Mouse (Mus musculus): ENCODE data around the gene Nampt.
A peak's percentile ranks its signal among the peaks of the same experiment; 100 is the strongest.

Gene Nampt

DNA sequence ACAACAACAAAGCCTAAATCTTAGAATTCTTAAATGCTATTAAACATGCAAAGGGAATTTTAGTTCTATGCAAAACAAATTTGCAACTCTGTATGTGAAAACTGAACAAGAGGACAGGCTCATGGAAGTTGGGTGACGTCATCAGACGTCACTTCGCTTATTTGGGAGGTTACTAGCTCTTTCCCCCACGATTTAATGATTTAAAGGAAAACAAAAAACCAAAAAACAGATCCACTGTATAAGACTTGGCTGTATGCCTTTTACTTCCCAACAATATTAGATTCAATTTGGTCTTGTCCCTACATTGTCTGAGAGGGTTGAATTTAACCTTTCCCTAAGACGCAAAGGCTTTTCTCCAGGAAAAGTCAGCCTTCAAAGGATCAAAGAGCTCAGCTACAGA is at the start of gene Nampt:
Gene Nampt (plus strand): TSS at position 130 of the 400 bp plus-strand sequence.
- DNase-seq = peak; percentile 14

DNA sequence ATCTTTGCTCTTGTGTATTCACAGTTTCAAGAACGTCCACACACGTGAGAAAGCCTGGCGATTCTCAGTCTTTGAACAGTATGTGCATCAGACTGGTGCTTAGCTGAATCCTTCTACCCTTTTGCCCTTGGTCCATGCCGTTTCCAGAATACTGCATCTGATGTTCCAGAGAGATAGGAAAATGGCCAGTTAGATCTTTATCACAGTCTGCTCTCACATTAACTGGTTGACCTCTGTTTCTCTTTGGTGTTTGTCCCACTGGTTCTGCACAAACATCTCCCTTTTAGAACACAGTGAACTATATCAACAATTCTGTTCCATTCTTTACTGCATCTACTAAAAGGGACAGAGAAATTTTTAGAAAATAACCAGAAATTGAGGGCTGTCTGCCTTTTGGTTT is 48.6 kb upstream of the Nampt start:
- no peak for DNase-seq

DNA sequence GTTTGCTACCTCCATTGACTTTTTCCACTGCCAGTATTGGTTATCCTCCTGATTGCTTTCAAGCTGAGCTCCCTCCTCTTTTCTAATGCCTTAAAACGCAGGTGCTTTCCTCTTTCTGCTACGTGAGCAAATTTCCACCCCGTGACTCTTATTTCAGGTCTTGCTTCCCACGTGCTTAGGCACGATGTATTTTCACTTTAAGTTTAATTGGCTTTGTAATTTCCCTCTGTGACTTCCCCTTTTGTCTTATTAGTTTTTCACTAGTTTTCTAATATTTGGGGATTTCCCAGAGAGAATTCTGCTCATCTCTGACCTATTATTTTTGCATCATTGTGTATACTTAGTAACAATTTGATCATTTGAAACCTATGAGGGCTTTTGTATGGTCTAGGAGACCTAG is 44.8 kb upstream of the Nampt start:
- no peak for DNase-seq

DNA sequence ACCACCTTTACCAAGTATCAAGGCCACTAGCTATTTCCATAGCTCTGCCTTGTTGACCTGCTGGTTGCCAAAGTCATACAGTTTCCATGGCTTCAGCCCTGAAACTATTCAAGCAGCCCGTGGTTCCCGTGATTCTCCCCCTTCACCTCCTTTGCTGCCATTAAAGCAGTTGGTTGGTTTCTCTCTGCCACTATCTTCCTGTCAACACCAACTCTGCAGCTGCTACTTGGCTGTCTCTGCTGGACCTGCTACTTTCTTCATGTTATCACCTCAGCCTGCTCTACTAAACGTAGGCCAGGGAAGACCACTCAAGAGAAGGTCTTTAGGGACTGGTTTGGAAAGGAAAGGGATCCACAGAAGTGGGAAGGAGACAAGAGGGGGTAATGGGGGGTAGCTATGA is 30.3 kb upstream of the Nampt start:
- no peak for DNase-seq

DNA sequence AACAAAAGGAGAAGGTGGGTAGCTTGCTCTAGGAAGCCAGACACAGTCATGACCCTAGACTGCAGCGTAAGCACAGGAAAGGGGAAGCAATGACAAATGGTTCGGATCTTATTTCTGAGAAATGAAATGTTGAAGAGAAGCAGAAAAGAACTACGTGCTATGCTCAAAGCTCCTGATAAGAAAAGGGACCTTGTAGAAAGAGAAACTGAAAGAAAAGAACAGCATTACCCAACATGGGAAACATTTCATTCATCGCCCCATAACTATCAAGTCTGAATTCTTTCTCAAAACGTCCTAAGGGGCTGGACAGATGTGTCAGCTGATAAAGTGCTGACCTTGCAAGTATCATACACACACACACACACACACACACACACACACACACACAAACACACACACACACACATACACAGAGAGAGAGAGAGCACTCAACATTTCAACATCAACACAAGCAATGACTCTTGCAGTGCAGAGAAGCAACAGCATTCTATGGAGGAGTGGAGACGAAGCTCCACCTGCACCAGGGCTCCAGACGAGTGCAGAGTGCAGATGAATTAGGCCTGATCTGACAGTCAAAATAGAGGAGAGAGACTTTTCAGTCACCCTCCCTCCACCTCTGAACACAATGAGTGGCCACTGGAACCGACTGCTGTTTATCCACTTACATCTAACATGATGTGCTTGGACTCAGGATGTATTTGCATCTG is 23.4 kb upstream of the Nampt start:
- no peak for DNase-seq

DNA sequence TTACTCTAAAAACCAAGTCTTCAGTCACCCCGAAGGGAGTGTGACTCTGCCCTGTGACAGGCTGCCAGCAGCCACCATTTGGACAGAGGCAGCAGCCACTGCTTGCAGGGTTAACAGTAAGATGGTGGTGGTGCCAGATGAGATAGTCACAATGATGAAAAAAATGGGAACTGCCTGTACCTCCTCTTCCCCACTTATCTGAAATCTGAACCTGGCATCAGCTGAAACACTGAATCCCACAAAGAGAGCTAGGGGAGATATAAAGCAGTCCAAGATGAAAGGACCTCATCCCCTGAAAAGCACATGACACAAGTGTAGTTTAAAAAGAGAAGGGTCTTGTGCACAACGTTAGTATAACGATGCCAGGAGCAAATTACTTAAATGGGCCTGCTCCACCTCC is 21.9 kb upstream of the Nampt start:
- DNase-seq = no peak

DNA sequence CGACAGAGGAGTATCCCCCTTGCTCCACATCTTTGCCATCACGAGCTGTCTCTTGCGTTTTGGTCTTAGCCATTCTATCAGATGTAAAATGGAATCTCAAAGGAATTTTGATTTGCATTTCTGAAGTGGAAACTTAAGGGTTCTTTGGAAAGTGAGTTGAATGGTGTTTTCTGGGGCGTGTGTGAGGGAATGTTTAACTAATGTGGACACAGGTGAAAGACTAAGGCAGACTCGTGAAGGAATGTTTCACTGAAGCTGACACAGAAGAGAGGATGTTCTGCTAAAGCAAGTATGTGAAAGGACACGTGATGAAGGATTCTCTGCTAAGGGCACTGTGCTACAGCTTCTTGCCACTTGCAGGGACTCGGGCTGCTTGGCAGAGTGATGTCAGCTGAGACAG is 18.3 kb upstream of the Nampt start:
- no peak for DNase-seq

DNA sequence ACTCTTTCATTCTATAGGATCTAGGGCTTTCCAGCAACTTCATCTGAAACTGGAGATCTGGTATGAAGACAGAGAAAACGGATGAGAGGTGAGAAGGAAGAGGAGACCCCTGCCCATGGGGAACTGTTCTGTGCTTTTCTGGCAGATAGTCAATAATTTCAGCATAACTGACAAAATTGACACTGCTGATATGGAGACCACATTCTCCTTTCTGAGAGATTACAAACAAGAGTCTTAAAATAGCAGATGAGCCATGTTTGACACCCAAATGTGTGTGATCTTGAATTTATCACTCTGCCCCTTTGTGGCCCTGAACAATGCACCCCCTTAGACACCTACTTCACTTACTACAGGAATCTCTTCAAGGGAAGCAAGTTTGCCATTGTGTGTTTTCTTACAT is 13.8 kb upstream of the Nampt start:
- no peak for DNase-seq

DNA sequence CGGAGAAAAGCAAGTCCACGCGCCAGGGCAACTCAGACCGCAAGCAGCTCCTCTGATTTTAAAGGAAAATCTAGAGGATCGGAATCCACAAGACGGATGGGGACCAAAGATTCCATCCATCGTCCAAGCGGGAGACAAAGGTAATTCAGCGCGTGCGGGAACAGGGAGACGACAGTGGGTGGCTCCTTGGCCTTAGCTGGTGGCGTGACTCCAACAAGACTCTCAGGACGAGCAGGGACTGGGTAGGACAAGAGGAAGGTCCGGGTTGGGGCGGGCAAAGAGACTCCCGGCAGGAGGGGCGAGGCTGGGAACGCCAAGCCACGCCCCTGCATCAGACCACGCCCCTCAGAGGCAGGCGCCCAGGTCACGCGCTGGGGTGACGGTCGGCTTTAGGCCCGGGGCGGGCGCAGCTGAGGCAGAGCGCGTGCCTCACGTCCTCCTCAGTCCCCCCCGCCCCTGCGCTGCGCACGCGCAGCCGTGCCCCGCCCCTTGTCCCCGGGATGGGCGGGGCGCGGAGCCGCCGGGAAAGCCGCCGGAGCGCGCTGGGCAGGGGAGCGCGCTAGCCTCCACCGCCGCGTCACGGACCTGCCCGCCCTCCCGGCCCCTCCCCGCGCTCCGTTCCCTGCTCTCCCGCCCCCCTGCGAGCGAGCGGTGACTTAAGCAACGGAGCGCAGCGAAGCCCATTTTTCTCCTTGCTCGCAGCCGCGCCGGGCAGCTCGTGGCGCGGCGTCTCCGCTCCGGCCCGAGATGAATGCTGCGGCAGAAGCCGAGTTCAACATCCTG is 669 bp downstream of the Nampt start:
- DNase-seq = peak; percentile 92

DNA sequence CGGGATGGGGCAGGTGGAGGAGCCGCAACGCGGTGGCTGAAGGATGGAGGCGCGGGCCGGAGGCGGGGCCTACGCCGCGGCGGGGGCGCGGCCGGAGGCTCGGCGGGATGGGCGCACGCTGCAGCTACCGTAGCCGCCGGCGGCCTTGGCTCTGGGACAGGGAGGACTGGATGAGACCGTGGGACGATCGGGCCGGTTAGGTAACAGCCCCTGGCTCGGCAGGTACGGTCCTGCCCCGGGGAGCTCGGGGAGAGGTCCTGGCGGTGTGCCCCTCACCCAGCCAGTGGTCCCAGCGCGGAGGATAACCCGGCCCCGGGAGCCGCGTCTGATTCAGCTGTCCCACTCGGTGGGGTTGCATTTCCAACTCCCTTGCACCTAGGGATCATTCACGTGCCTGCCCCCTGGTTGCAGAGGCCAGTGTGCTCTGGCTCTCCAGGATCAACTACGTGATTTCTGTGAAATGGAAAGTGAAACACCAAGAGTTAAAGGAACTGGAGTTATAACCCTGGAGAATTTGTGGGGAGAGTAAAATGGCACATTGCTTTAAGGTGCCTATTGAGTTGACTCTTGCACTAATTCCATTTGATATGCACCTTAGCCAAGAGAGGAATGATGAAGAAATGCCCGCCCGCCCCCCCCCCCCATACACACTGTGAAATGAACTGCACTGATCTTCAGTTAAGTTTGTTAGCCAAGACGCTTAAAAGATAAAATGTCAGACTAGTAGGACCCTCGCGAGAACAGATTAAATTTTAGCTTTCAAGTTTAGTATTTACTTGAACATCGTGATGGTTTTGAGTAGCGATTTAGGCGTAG is 1.6 kb downstream of the Nampt start:
- DNase-seq = peak; percentile 59

DNA sequence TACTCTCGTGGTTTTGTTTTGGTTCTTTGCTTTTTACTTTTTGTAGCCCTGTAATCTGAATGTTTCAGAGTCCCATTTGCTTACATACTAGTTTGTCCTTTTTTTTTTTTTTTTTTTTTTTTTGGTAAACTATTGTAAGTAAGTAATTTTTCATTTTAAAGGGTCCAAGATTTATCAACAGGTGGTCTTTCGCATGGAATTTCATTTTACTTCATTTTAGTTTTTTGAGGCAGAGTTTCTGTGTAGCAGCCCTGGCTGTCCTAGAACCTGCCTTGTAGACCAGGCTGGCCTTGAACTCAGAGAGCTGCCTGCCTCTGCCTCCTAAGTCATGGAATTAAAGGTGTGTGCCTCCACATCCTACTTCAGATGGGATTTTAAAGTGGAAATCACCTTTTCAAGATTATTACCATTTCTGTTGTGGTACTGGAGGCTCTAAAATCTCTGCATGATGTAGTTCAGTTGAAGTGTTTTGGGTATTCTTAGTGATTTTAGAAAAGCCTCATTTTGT is 2.2 kb downstream of the Nampt start:
- DNase-seq = no peak

DNA sequence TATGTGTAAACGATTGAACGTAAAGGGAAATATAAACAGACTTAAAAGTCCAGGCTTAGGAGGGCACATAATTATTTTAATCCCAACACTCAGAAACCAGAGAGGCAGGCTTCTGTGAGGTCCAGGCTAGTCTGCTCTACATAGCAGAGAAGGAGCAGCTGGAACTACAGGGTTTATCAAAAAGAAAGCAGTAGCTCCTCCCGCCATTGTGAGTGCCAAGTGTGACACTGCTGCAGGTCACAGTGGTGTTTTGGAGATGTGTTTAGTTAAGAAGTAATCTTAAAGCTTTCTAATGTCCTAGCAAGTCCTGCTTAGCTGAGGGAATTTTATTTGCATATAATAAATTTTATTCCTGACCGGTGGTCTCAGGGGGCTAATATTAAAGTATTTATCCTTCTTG is 2.7 kb downstream of the Nampt start:
- DNase-seq = no peak

DNA sequence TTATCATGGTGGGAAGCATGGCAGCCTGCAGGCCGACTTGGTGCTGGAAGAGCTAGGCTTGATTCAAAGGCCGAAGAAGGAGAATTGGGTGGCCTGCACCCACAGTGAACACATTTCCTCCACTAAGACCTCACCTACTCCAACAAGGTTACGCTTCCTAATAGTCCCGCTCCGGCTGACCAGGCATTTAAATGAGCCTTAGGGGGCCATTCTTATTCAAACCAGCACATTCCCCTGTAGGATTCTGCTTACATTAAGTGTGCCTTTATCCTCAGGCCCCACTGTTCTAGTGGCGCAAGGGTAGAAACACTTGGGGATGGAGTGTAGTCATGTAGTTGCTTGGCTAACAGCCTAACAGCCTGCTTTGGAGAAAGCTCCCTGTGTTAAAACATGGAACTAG is 5.2 kb downstream of the Nampt start:
- no peak for DNase-seq

DNA sequence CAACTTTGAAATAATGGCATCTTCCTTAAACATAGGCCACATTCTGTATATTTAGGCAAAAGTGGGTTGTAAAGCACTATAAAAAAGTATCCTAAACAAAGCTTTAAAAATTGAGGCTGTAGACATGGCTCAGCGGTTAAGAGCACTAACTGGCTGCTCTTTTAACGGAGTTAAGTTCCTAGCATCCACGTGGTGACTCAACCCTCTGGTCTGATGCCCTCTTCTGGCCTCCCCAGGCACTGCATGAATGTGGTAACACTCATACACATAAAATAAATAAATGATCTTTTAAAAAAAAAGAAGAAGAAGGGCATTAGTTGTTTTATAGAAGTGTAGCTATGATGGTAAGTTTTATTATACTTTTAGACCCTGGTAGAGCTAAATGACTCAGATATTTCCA is 7.6 kb downstream of the Nampt start:
- peak; percentile 63 for DNase-seq

DNA sequence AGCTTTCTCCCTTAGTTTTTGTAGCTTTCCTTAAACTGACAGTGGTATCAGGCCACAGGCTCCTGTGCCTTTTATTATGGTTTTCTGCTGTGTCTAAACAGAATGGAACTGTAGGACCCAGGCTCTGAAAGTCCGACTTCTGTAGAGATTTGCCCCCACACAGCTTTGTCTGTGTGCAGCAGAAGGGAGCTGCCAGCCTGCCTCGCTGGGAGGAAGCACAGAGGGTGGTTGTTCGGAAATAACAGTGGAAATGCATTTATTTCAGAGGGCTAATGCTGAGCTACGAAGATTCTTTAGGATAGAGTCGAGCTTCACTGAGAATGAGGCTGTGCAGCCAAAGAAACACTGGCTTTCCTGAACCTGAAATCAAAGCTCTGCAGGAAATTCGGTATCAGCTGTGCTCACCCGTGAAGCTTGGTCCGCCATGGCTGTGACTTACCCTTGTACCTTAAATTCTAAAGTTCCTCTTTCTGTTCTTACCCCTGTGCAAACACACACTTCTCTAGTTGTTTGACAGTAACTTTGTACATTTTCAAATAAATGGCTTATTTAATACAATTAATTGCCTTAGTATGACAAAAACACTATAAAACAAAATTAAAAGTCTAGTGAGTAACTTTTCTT is 8.9 kb downstream of the Nampt start:
- no peak for DNase-seq

DNA sequence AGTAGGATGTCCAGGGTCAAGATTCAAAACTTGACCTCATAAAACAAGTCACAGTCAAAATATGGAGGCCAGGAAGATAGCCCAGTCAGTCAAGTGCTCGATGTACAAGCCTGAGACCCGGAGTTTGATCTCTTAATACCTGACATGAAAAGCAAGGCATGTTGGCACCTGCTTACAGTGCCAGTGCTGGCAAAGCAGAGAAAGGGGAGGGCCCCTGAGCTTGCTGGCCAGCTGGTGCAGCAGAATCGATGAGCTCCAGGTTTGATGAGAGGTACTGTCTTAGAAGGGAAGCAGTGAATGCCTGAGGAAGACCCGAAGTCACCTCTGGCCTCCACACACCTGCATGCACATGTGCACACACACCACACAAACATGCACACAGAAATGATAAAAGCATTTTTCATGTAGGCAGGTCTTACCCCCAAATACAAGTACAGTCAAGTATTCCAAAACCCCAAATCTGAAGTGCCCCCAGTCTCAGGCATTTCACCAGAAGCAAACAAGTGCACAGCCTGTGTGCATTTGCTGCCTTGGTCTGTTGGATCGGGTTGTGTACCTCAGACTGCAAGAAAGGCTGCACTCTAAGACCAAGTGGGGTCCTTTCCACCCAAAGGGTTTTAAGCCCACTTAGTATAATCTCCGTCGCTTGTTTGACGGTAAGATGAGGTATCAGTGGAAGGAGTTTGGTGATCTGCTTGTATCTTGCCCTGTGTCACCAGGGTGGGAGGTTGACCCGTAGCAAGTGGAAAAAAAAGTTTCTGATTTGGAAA is 10.2 kb downstream of the Nampt start:
- DNase-seq = no peak

DNA sequence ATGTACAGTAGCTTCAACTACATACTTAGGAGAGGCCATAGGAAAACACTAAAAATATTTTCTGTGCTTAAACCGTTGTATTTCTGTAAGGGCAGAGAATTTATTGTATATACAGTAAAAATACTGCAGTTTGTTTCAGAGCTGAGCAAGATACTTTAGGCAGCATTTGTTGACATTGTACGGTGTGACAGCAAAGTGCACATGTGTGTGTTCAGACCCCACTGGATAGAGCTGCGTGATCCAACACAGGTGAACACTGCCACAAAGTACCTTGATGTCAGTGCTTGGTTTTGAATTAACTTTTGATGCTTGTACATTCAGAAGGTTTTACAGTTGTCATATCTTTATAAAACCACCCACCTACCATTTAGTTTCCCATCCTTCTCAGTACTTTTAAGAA is 12.7 kb downstream of the Nampt start:
- DNase-seq = no peak

DNA sequence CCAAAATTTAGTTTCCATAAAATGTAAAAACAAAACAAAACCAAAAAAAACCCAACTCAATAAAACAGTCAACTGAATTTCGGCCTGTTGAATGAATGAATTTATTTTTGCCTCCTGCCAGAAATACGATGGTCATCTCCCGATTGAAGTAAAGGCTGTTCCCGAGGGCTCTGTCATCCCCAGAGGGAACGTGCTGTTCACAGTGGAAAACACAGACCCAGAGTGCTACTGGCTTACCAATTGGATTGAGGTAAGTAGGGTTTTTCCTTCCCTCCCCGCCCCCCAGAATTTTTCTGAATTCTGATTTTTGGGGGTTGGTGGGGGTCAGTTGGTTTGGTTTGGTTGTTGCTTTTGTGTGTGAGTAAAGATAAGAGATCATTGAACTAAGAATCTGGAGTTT is 15.4 kb downstream of the Nampt start:
- DNase-seq = no peak

DNA sequence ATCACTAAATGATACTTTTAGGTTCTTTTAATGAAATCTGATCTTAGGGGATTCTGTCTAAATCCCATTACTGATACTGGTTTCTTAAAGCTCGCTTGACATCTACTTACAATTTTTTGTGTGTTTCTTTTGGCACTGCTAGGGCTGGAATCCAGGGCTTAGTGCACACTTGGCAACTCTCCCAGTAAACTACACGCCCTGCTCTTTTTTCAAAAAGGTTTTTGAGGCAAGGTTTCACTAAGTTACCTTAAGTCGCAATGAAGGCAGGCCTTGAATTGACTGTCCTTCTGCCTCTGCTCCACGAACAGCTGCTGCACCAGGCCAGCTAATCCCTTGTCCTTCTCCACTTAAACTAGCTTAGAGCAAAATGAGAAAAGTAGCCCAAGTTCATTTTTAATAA is 15.9 kb downstream of the Nampt start:
- no peak for DNase-seq

DNA sequence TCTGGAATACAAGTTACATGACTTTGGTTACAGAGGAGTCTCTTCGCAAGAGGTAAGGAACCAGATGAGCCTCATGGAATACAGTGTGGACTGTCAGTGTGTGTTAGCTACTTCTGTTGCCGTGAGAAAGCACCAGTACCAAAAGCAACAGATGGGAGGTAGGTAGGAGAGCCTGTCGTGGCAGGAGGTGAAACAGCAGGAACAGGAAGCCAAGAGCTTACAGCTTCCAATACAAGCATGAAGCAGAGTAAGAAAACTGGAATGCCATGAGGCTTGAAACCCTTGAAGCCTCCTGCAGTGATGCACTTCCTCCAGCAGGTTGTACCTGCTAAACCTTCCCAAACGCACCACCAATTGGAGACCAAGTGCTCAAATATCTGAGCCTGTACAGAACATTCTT is 19.1 kb downstream of the Nampt start:
- DNase-seq = no peak

DNA sequence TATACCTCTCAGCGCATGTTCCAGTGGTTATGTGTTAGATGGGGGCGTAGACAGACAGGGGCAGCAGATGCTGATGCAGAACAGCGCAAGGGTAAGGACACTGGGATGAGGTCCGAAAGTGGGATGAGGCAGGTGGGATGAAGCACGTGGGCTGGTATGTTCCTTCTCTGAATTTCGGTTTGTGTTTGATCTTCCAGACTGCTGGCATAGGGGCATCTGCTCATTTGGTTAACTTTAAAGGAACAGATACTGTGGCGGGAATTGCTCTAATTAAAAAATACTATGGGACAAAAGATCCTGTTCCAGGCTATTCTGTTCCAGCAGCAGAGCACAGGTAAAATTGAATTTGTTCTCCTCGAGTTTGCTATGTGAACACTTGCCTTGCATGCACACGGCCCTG is 19.6 kb downstream of the Nampt start:
- DNase-seq = no peak

DNA sequence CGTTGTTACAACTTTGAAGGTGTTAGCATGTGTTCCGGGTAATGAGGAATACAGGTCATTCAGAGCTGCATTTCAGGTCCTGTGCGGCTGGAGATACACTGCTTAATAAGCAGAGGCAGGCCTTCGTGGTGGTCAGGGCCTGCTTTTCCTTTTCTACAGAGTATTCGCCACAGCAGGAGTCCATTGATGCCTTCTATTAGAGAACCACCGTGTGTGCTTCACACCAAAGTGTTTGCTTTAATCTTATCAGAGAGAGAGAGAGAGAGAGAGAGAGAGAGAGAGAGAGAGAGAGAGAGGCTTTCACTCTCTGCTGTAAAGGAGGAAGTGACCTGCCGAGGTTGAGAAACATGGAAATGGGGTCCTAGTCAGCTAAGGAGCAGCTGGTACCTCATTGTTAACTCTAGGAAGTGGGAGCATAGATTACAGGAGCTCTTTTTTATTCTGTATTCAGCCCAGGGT is 22.1 kb downstream of the Nampt start:
- no peak for DNase-seq
